Mouse (Mus musculus) heart, postnatal 14 days (tissue): ENCODE measurements around the gene C2cd4c. TPM values are rescaled to one million over a fixed set of nuclear protein-coding genes. Genes with fewer than 3 reads are reported as not detected.

Experiments
- DNase-seq, 2 experiments: peaks; one replicate each; pipeline ENCODE4 v3.0.0; 2021 to 2022
- intact Hi-C: fragments of 180-260 bp; cut with DNase I; formaldehyde crosslinking; loops from one replicate; pipeline ENCODE4 v1.15.1; 2025
- total RNA-seq, 2 experiments: library from RNA; stranded (reverse); gene quantifications; 2 replicates each; pipeline ENCODE4 v1.2.3; 2021

C2cd4c gene
- total RNA-seq, 2 experiments from 2014 or later = not detected

DNA sequence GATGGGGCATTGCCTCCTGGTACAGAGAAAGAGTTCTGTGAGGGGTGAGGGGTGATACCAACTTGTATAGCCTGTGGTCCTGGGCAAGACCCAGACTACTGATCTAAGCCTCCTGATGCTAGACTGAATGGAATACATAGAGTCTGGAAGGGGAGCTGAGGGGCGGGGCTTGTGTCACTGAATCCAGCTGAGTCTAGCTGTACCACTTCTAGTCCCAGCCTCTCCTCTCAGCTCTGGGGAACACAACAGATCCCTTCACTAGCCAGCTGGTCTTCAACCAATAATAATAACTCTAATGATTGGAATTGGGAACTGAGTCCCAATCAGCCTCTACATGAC lies 449 bp upstream of the C2cd4c start:
- intact Hi-C loops = no loop called here
- no peak for DNase-seq

DNA sequence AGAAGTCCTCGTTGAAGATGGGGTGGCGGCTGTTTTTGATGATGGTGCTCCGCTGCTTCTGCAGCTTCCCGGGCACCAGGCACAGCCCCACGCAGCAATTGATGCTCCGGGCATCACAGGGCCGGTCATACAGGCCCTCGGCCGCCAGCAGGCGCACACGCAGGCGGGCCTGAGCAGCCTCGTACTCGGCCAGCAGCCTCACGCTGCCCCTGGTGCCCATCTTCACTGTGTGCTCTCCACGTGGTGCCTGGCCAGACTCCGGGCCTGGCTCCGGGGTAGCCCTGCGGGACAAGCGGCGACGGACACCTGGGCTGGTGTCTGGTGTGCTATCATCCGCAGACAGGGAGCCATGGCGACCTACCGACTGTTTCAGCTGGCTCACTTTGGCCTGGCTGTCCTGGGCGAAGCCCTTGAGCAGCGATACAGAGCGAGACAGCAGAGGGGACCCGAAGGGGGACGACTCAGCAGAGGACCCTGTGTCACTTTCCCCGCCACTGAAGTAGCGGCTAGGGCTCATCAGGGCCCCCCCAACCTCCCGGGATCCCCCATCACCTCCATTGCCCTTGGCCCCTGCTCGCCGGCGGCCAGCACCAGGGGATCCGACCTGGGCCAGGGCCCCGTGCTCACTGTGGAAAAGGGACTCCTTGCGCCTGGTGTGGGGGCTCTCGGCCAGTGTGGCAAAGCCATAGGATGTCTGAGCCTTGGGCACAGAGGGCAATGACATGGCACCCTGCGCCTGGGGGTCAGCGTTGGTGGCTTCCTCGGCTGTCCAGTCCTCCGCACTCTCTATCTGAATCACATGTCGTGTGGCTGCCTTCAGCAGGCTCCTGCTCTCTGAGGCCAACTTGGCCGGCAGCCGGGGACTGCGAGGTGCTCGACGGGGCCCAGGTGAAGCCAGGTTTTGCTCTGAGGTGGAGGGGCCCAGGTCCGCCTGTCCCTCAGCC lies 1.4 kb downstream of the C2cd4c start:
- intact Hi-C loops = no loop called here
- peak in 1 of 2 experiments; percentile 26 for DNase-seq

GRCm38 (mm10) chr10:79611296-79611695 lies 2.5 kb downstream of the C2cd4c start:
- intact Hi-C loops = no loop called here
- DNase-seq = no peak

DNA sequence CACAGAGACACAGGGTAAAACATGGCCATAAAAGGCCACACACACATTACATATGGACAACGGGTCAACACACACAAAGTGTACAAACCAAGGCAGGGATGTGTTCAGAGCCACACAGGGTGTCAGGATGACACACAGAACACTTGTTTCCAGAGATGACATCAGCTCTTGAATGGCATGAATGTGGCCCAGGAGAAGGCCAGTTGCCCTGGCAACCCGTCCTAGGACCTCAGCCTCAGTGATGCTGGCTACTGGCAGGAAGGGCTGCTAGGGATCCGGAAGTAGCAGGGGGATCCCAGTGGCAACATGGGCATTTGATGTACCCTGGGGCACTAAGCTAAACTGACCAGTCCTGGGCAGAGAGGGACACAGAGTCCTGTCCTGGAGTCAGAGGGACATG lies 4.5 kb downstream of the C2cd4c start:
- intact Hi-C loops = no loop called here
- no peak for DNase-seq

GRCm38 (mm10) chr10:79607892-79608291 lies 5.9 kb downstream of the C2cd4c start:
- no peak for DNase-seq
- intact Hi-C loops = no loop called here

GRCm38 (mm10) chr10:79606537-79606936 lies 7.3 kb downstream of the C2cd4c start:
- no peak for DNase-seq
- intact Hi-C loops = no loop called here

DNA sequence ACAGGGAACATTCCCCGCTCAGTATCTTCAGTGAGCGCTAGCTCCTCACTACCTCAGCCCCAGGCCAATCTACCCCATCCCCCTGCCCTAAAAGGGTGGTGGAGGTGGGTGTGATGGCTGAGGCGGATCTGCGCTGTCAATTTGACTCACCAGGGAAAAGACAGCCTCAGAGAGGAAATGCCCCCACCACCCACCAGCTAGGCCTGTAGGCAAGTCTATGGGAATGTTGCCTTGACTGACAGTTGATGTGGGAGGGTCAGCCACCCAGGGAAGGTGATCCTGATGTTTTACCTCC lies 15.9 kb downstream of the C2cd4c start:
- intact Hi-C loops = no loop called here
- DNase-seq = no peak

DNA sequence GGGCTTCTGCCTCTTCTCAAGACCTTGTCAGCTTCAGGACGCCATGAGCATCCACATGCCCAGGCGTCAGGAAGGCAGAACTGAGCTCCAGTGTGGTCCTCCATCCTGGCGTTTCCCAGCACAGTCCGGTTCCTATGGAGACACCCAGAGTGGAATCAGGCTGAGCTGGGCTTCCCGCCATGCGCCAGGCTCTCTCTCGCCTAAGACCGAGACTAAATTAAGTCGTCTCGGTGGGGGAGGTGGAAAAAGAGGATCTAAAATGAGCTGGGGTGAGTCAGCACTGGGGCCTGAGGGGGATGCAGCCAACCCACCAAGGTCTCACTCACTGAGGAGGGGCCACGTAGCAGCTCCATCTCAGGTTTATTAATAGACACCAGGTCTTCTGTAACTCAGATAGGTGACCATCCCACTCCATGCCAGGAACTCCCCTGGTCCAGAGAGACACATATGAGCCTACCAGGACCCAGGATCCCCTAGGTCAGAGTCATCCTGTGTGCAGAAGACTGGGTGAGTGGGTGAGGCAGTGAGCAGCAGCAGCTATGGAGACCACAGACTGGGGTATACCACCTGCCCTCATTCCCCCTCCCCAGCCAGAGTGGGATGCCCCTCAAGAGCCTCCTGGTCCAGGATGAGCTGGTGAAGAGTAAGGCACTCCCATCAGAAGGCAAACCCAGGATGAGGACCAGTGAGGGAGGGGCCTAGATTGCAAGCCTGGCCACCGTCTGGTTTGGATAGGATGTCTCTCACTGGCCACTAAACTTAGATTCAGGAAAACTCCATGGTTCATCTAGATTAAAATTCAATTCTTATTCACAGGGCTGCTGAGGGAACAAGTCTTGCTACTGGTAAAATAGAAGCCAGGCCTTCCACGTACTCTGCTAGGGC lies 16.5 kb downstream of the C2cd4c start:
- intact Hi-C loops = no loop called here
- DNase-seq = no peak

- intact Hi-C loops = loop anchor here (1.0 kb wide), 2 partner anchors 54 to 73 kb away; no protein-coding TSS in a partner anchor
- no peak for DNase-seq
These were observed 18.3 kb downstream of the C2cd4c start for GRCm38 (mm10) chr10:79595590-79595929.

- intact Hi-C loops = loop anchor here (1.0 kb wide), 2 partner anchors 54 to 73 kb away; no protein-coding TSS in a partner anchor
- DNase-seq = peak; percentile 53 to 68
These were observed 18.8 kb downstream of the C2cd4c start for GRCm38 (mm10) chr10:79594872-79595589.

- intact Hi-C loops = no loop called here
- DNase-seq = no peak
These were observed 19.7 kb downstream of the C2cd4c start for GRCm38 (mm10) chr10:79594111-79594510.

DNA sequence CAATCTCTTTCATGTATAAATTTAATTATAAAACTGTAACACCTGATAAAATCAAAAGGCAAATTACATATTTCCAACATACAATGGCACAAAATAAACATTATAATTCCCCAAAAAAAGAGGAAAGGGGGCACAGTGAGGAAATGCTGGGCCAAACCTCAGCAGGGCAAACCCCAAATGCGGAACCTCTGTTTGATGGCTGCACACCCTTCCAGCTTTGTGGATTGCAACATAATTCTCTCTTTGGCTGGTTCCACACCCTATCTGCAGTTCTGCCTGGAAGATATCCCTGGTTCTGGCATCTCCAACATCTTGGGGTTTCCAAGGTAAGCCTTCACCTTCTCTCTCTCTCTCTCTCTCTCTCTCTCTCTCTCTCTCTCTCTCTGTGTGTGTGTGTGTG lies 23.1 kb downstream of the C2cd4c start:
- intact Hi-C loops = no loop called here
- DNase-seq = no peak

- intact Hi-C loops = no loop called here
- DNase-seq = no peak
These were observed 26.1 kb downstream of the C2cd4c start for GRCm38 (mm10) chr10:79587752-79588126.

DNA sequence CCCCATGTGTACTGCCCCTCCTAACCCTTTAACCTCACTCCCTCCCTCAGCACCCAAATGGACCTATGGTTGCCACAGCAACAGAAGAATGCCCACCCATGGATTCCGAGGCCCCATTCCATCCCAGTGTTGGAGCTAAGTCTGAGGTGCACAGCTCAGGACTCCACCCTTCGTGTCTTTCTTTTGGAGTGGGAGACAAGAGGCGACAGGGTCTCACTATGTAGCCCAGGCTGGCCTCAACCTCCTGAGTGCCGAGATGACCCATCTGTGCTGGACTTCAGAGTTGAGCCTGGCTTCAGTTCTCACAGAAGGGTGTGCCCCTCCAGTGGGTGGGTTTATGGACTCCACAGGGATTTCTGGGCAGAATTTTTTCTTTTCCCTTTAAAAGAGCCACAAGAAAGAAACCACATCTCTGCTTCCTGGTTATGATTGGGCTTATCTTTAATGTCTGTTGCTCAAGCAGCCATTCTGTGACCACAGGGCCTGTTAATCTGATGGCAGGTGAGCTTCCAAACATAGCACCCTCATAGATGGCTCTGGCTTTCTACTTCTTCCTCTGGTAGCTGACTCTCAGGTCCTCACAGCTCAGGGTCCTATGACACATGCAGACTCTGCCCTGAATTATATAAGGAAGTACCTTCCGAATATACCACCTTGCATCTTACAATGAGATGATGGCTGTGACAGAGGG lies 26.6 kb downstream of the C2cd4c start, which contains the start of gene Theg:
Gene Theg (minus strand): TSS at position 271 of the 691 bp plus-strand sequence.
- intact Hi-C loops = no loop called here
- no peak for DNase-seq

GRCm38 (mm10) chr10:79586243-79586642 lies 27.6 kb downstream of the C2cd4c start:
- intact Hi-C loops = no loop called here
- DNase-seq = no peak

DNA sequence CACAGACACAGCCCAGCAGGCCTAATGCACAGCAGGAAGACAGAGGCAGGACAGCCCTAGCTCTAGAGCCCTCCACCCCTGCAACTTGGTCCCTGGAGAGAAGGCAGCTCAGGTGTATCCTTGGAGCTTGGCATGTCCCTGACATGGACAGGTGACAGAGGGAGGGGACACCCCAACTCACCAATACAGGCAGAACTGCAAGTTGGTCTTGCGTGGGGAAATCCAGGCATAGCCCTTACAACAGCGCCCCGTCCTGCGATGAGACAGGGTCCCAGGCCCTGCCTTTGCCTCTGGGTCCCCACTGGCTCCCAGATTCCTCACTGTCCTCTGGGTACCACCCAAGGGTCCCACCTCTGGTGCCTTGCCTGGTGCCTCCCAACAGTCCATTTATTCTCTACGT lies 28.1 kb downstream of the C2cd4c start:
- intact Hi-C loops = no loop called here
- DNase-seq = no peak

DNA sequence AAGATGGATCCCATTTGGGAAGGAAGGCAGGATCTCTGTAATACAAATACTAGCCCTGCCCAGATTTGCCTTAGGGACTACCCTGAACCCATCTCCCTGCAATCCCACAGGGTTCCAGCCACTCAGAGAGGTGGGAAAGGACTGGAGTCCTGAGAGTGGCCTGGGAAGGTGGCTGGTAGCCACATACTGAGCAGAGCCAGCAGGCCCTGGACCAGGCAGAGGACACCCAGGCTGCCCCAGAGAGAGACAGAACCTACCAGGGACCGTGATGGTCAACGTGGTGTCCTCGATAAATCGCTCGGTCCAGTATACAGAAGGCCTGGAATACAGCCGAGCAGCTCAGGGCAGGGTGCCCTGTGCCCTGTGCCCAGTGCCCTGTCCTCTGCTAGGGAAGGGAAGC lies 28.7 kb downstream of the C2cd4c start:
- intact Hi-C loops = no loop called here
- no peak for DNase-seq

DNA sequence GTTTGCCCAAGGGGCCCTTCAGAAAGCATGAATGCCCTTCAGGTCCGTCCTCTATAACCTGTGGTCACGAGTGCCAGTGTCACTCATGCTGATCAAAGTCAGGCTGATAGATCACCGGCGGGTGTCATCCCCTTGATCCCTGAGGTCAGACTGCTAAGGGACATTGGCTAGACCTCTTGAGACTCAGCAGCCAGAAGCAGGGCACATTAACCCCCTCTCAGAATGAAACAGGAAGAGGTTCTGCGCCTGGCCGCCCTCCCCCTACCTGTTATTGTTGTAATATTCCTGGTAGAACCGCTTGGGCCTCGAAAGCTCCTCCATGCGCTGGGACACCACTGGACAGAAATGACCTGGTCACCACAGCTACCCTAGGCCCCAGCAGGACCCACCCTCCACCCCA lies 29.4 kb downstream of the C2cd4c start:
- no peak for DNase-seq
- intact Hi-C loops = no loop called here

GRCm38 (mm10) chr10:79584021-79584420 lies 29.8 kb downstream of the C2cd4c start:
- DNase-seq = no peak
- intact Hi-C loops = no loop called here

- intact Hi-C loops = no loop called here
- no peak for DNase-seq
These were observed 32.3 kb downstream of the C2cd4c start for GRCm38 (mm10) chr10:79581501-79581900.
